Mouse (Mus musculus) bone marrow, adult 2 months (tissue): Measurements from ENCODE around the gene Akt2.

Experiments
- CTCF ChIP-seq: fragments of 200-500 bp; IDR thresholded peaks from 2 replicates; pipeline ENCODE4 v1.5.1; 2011; ENCODE audit warnings: low read length, control low read depth; ENCODE audit not compliant: control insufficient read depth, insufficient read depth
- POLR2A ChIP-seq: fragments of 200-500 bp; IDR thresholded peaks from 2 replicates; pipeline ENCODE4 v1.6.1; 2011; ENCODE audit warnings: low read depth, mild to moderate bottlenecking, control low read depth, low read length, borderline replicate concordance; ENCODE audit not compliant: control insufficient read depth

- TF ChIP-seq POLR2A (no peak), CTCF (no peak)
These were observed 53.1 kb downstream of the Akt2 start for GRCm38 (mm10) chr7:27644471-27644870.
